In genomic region chr12:87226801-87227200, GRCm38 (mm10) we compare ENCODE assay signal across 32 mouse cellular contexts. TPM values are rescaled to one million over a fixed set of nuclear protein-coding genes. Genes with fewer than 3 reads are reported as not detected.
DNase-seq lines count a peak whose midpoint lies in the region; ATAC-seq and TF ChIP-seq lines count a peak whose summit lies in the region.
"Had no signal": no experiment of that assay in that cellular context is flagged by ENCODE, and none has a peak within 500 bp of the region (broad histone marks: within the 10 kb centered on the region; RNA-seq: fewer than 3 reads in every experiment).

No protein-coding gene starts in this region.

- no peaks in the 10 kb centered on the region for H3K27me3 ChIP-seq in liver, postnatal 0 days (ENCODE audit: insufficient read depth, low read length)
- H3K27me3 ChIP-seq in liver, embryonic 13.5 days: no peaks in the 10 kb centered on the region
- H3K27me3 ChIP-seq in stomach, postnatal 0 days (ENCODE audit: control insufficient read depth, insufficient read depth, low read length): no peaks in the 10 kb centered on the region
- no peaks in the 10 kb centered on the region for H3K27me3 ChIP-seq in forebrain, embryonic 13.5 days
- H3K27me3 ChIP-seq: embryonic facial prominence, embryonic 12.5 days; forebrain, embryonic 12.5 days; heart, embryonic 15.5 days; hindbrain, embryonic 15.5 days; intestine, embryonic 15.5 days; kidney, embryonic 15.5 days; midbrain, embryonic 15.5 days; neural tube, embryonic 13.5 days; Patski; stomach, embryonic 15.5 days had no signal

- WGBS in liver, postnatal 0 days (ENCODE audit: insufficient replicate concordance): 61% methylated on average over 7 of the region's 7 CpGs
- 37% methylated on average over 7 of the region's 7 CpGs for WGBS in liver, embryonic 13.5 days (ENCODE audit: insufficient replicate concordance)
- WGBS in stomach, postnatal 0 days: 66% methylated on average over 7 of the region's 7 CpGs
- WGBS in forebrain, embryonic 13.5 days: 79% methylated on average over 7 of the region's 7 CpGs

- TF ChIP-seq CTCF in liver, postnatal 0 days (IDR thresholded peaks at IDR 0.05; ENCODE audit: low read depth): no peak; the same call in 1 of the 2 replicates
- TF ChIP-seq CTCF in stomach, postnatal 0 days (IDR thresholded peaks at IDR 0.05; ENCODE audit: low read depth): 0 out of 2 replicates have a peak, but pooled peaks have one; percentile 6

- DNase-seq in liver (peak; percentile 16), NIH3T3 (ENCODE audit: low read depth) (peak; percentile 8)
- DNase-seq in liver, postnatal 0 days: no peak
- DNase-seq in liver, embryonic 13.5 days: peak; percentile 8
- no peak for DNase-seq in stomach, postnatal 0 days (ENCODE audit: low spot score)
- DNase-seq in adrenal gland, postnatal 36 days: no peak
- no peak for DNase-seq in kidney, postnatal 14 days
- DNase-seq: adrenal gland, postnatal 25 days; B cell, adult 2 months; cerebellum, adult 11 months; cerebellum, postnatal 10 days; gastrocnemius, adult 2 months; heart, postnatal 36 days; layer of hippocampus, adult 9-11 months; lung, adult 2 months; lung, postnatal 14 days; right cerebral cortex, postnatal 4 days; thymus, adult 2 months; thymus, postnatal 4 days had no signal

- no peak for ATAC-seq in liver, postnatal 0 days
- ATAC-seq in liver, embryonic 13.5 days (ENCODE audit: low read depth): peak; percentile 53
- ATAC-seq in stomach, postnatal 0 days (ENCODE audit: low FRiP score, low TSS enrichment): no peak
- no peak for ATAC-seq in forebrain, embryonic 13.5 days
- ATAC-seq: intestine, embryonic 15.5 days; midbrain, embryonic 15.5 days; Patski had no signal

- no peak for TF ChIP-seq EP300 in liver, postnatal 0 days (IDR thresholded peaks at IDR 0.05; ENCODE audit: low read depth)
- no peak for TF ChIP-seq EP300 in stomach, postnatal 0 days (optimal IDR thresholded peaks at IDR 0.05)

- H3K4me1 ChIP-seq in liver, postnatal 0 days (ENCODE audit: insufficient read depth): peaks cover 4% of the 10 kb centered on the region; the same call in 1 of the 2 replicates
- H3K4me1 ChIP-seq in liver, embryonic 13.5 days (replicated peaks): peaks cover 31% of the 10 kb centered on the region
- H3K4me1 ChIP-seq in stomach, postnatal 0 days (replicated peaks; ENCODE audit: control insufficient read depth, insufficient read depth): no peaks in the 10 kb centered on the region
- no peaks in the 10 kb centered on the region for H3K4me1 ChIP-seq in forebrain, embryonic 13.5 days
- H3K4me1 ChIP-seq: embryonic facial prominence, embryonic 12.5 days; heart, embryonic 15.5 days; hindbrain, embryonic 15.5 days; intestine, embryonic 15.5 days; kidney, embryonic 15.5 days; midbrain, embryonic 15.5 days; neural tube, embryonic 13.5 days; stomach, embryonic 15.5 days had no signal

- H3K27ac ChIP-seq in liver, postnatal 0 days (ENCODE audit: low read depth): no peak overlapping the region
- H3K27ac ChIP-seq in liver, embryonic 13.5 days: no peak overlapping the region
- no peak overlapping the region for H3K27ac ChIP-seq in stomach, postnatal 0 days (replicated peaks)
- H3K27ac ChIP-seq in forebrain, embryonic 13.5 days: no peak overlapping the region
- H3K27ac ChIP-seq: embryonic facial prominence, embryonic 12.5 days; forebrain, embryonic 12.5 days; gastrocnemius, adult 2 months; heart, embryonic 15.5 days; hindbrain, embryonic 15.5 days; intestine, embryonic 15.5 days; kidney, embryonic 15.5 days; left cerebral cortex, adult 2 months; midbrain, embryonic 15.5 days; neural tube, embryonic 13.5 days; stomach, embryonic 15.5 days had no signal

- no peaks in the 10 kb centered on the region for H3K36me3 ChIP-seq in liver, postnatal 0 days (replicated peaks; ENCODE audit: insufficient read depth, low read length)
- no peaks in the 10 kb centered on the region for H3K36me3 ChIP-seq in liver, embryonic 13.5 days
- H3K36me3 ChIP-seq in stomach, postnatal 0 days (ENCODE audit: control insufficient read depth, insufficient read depth, low read length): no peaks in the 10 kb centered on the region
- H3K36me3 ChIP-seq in forebrain, embryonic 13.5 days (ENCODE audit: poor library complexity, severe bottlenecking): no peaks in the 10 kb centered on the region
- H3K36me3 ChIP-seq: embryonic facial prominence, embryonic 12.5 days; forebrain, embryonic 12.5 days; heart, embryonic 15.5 days; hindbrain, embryonic 15.5 days; intestine, embryonic 15.5 days; kidney, embryonic 15.5 days; midbrain, embryonic 15.5 days; stomach, embryonic 15.5 days had no signal

- H3K4me2 ChIP-seq in liver, postnatal 0 days (ENCODE audit: low read depth, low read length): no peak overlapping the region
- H3K4me2 ChIP-seq in liver, embryonic 13.5 days: no peak overlapping the region
- H3K4me2 ChIP-seq in stomach, postnatal 0 days (replicated peaks; ENCODE audit: low read depth): no peak overlapping the region
- H3K4me2 ChIP-seq in forebrain, embryonic 13.5 days: no peak overlapping the region
- H3K4me2 ChIP-seq: embryonic facial prominence, embryonic 12.5 days; forebrain, embryonic 12.5 days; heart, embryonic 15.5 days; hindbrain, embryonic 15.5 days; intestine, embryonic 15.5 days; kidney, embryonic 15.5 days; midbrain, embryonic 15.5 days; neural tube, embryonic 13.5 days; stomach, embryonic 15.5 days had no signal

- H3K9me3 ChIP-seq in liver, postnatal 0 days (ENCODE audit: low read length): peaks cover 2% of the 10 kb centered on the region; the same call in 1 of the 2 replicates
- 0 out of 2 replicates have a peak, but pooled peaks cover 3% of the 10 kb centered on the region for H3K9me3 ChIP-seq in liver, embryonic 13.5 days (replicated peaks)
- H3K9me3 ChIP-seq in stomach, postnatal 0 days (ENCODE audit: control insufficient read depth, low read length): no peaks in the 10 kb centered on the region
- H3K9me3 ChIP-seq in forebrain, embryonic 13.5 days (replicated peaks): no peaks in the 10 kb centered on the region
- H3K9me3 ChIP-seq: embryonic facial prominence, embryonic 12.5 days; forebrain, embryonic 12.5 days; heart, embryonic 15.5 days; hindbrain, embryonic 15.5 days; intestine, embryonic 15.5 days; kidney, embryonic 15.5 days; midbrain, embryonic 15.5 days; neural tube, embryonic 13.5 days; stomach, embryonic 15.5 days had no signal

- H3K9ac ChIP-seq in liver, postnatal 0 days (replicated peaks): no peak overlapping the region
- H3K9ac ChIP-seq in liver, embryonic 13.5 days: no peak overlapping the region
- no peak overlapping the region for H3K9ac ChIP-seq in stomach, postnatal 0 days (ENCODE audit: low read length)
- no peak overlapping the region for H3K9ac ChIP-seq in forebrain, embryonic 13.5 days
- H3K9ac ChIP-seq: embryonic facial prominence, embryonic 12.5 days; forebrain, embryonic 12.5 days; heart, embryonic 15.5 days; hindbrain, embryonic 15.5 days; intestine, embryonic 15.5 days; kidney, embryonic 15.5 days; midbrain, embryonic 15.5 days; neural tube, embryonic 13.5 days; stomach, embryonic 15.5 days had no signal

- no peak overlapping the region for H3K4me3 ChIP-seq in liver, postnatal 0 days (ENCODE audit: low read depth, low read length)
- H3K4me3 ChIP-seq in liver, embryonic 13.5 days (replicated peaks): no peak overlapping the region
- no peak overlapping the region for H3K4me3 ChIP-seq in stomach, postnatal 0 days (ENCODE audit: low read depth, low read length)
- H3K4me3 ChIP-seq in forebrain, embryonic 13.5 days: no peak overlapping the region
- H3K4me3 ChIP-seq: embryonic facial prominence, embryonic 12.5 days; forebrain, embryonic 12.5 days; gastrocnemius, adult 2 months; heart, embryonic 15.5 days; hindbrain, embryonic 15.5 days; intestine, embryonic 15.5 days; kidney, embryonic 15.5 days; left cerebral cortex, adult 2 months; midbrain, embryonic 15.5 days; myocyte; neural tube, embryonic 13.5 days; stomach, embryonic 15.5 days had no signal

RNA-seq across cellular contexts. Expression of gene Noxred1, which starts 11.7 kb away (rescaled TPM):
- 0.19 and 0.45 TPM in 2 replicates for polyA plus RNA-seq in liver, postnatal 0 days (2015; fragmentation: Nextera tagmentation; extraction: Ambion mirVana)
- polyA plus RNA-seq in liver, embryonic 13.5 days (2015; fragmentation: Nextera tagmentation; extraction: Ambion mirVana): 0.19 and 0.29 TPM in 2 replicates
- polyA plus RNA-seq in stomach, postnatal 0 days (2015; fragmentation: Nextera tagmentation; extraction: Ambion mirVana): 0.11 TPM in 1 of 2 replicates, not detected in the other
- 1.5 and 1.6 TPM in 2 replicates for polyA plus RNA-seq in forebrain, embryonic 13.5 days (2015; fragmentation: Nextera tagmentation; extraction: Ambion mirVana)
- under 1 TPM; 0.33 to 0.66 TPM for total RNA-seq in adrenal gland, postnatal 36 days (2021)

RNA-seq across cellular contexts. Expression of gene Tmed8, which starts 26.5 kb away (rescaled TPM):
- polyA plus RNA-seq in liver, postnatal 0 days (2015; fragmentation: Nextera tagmentation; extraction: Ambion mirVana): 0.36 and 0.42 TPM in 2 replicates
- 0.43 and 0.58 TPM in 2 replicates for polyA plus RNA-seq in liver, embryonic 13.5 days (2015; fragmentation: Nextera tagmentation; extraction: Ambion mirVana)
- 1.1 TPM in 2 replicates for polyA plus RNA-seq in stomach, postnatal 0 days (2015; fragmentation: Nextera tagmentation; extraction: Ambion mirVana)
- polyA plus RNA-seq in forebrain, embryonic 13.5 days (2015; fragmentation: Nextera tagmentation; extraction: Ambion mirVana): 2.6 and 3.5 TPM in 2 replicates
- total RNA-seq in adrenal gland, postnatal 36 days (2021): 10 to 100 TPM; 28.6 to 35.0 TPM

RNA-seq across cellular contexts. Expression of gene Samd15, which starts 27.3 kb away (rescaled TPM):
- polyA plus RNA-seq in liver, postnatal 0 days (2015; fragmentation: Nextera tagmentation; extraction: Ambion mirVana): 2.3 and 2.8 TPM in 2 replicates
- 8.8 and 12.4 TPM in 2 replicates for polyA plus RNA-seq in liver, embryonic 13.5 days (2015; fragmentation: Nextera tagmentation; extraction: Ambion mirVana)
- 0.85 and 1.0 TPM in 2 replicates for polyA plus RNA-seq in stomach, postnatal 0 days (2015; fragmentation: Nextera tagmentation; extraction: Ambion mirVana)
- 1.3 and 2.5 TPM in 2 replicates for polyA plus RNA-seq in forebrain, embryonic 13.5 days (2015; fragmentation: Nextera tagmentation; extraction: Ambion mirVana)
- 1 to 10 TPM; 1.6 to 2.0 TPM for total RNA-seq in adrenal gland, postnatal 36 days (2021)
- total RNA-seq: gastrocnemius, adult 2 months; heart, postnatal 36 days had no signal
- polyA plus RNA-seq: lung, adult 2 months had no signal

RNA-seq across cellular contexts. Expression of gene Vipas39, which starts 39.3 kb away (rescaled TPM):
- 8.2 and 8.9 TPM in 2 replicates for polyA plus RNA-seq in liver, postnatal 0 days (2015; fragmentation: Nextera tagmentation; extraction: Ambion mirVana)
- polyA plus RNA-seq in liver, embryonic 13.5 days (2015; fragmentation: Nextera tagmentation; extraction: Ambion mirVana): 9.8 and 10.6 TPM in 2 replicates
- 20.7 and 22.3 TPM in 2 replicates for polyA plus RNA-seq in stomach, postnatal 0 days (2015; fragmentation: Nextera tagmentation; extraction: Ambion mirVana)
- 68.8 and 73.3 TPM in 2 replicates for polyA plus RNA-seq in forebrain, embryonic 13.5 days (2015; fragmentation: Nextera tagmentation; extraction: Ambion mirVana)
- 10 to 100 TPM; 34.4 to 37.4 TPM for total RNA-seq in adrenal gland, postnatal 36 days (2021)

RNA-seq across cellular contexts. Expression of gene Ahsa1, which starts 39.5 kb away (rescaled TPM):
- 89.4 and 91.5 TPM in 2 replicates for polyA plus RNA-seq in liver, postnatal 0 days (2015; fragmentation: Nextera tagmentation; extraction: Ambion mirVana)
- polyA plus RNA-seq in liver, embryonic 13.5 days (2015; fragmentation: Nextera tagmentation; extraction: Ambion mirVana): 196 and 212 TPM in 2 replicates
- polyA plus RNA-seq in stomach, postnatal 0 days (2015; fragmentation: Nextera tagmentation; extraction: Ambion mirVana): 94.9 and 96.1 TPM in 2 replicates
- polyA plus RNA-seq in forebrain, embryonic 13.5 days (2015; fragmentation: Nextera tagmentation; extraction: Ambion mirVana): 216 and 228 TPM in 2 replicates
- 100 to 1,000 TPM; 154 to 214 TPM for total RNA-seq in adrenal gland, postnatal 36 days (2021)

Comparison
In these comparisons a context has a peak if more than half of its experiments do, and no peak if none do; other contexts are left out.
1. DNase-seq: peak in liver (single experiment), NIH3T3 (single experiment) and liver, embryonic 13.5 days (single experiment); none in liver, postnatal 0 days (single experiment), stomach, postnatal 0 days (single experiment), adrenal gland, postnatal 36 days (0 of 2) and kidney, postnatal 14 days (single experiment).